Mouse (Mus musculus) heart, postnatal 4 days (tissue): Measurements from ENCODE around the gene Apobec4. TPM values are rescaled to one million over a fixed set of nuclear protein-coding genes. Genes with fewer than 3 reads are reported as not detected.
"Not testable (repeated sequence)": the region's sequence is repeated elsewhere in the genome, so short reads cannot be mapped to it uniquely, and the experiment has no call there.

Experiments used
- DNase-seq: peaks from one replicate; pipeline ENCODE4 v3.0.0; 2021
- total RNA-seq, 2 experiments: library from RNA; stranded (reverse); gene quantifications; 2 replicates each; pipeline ENCODE4 v1.2.3; 2021

Gene Apobec4
- total RNA-seq, 2 experiments from 2014 or later, result not detected

DNA sequence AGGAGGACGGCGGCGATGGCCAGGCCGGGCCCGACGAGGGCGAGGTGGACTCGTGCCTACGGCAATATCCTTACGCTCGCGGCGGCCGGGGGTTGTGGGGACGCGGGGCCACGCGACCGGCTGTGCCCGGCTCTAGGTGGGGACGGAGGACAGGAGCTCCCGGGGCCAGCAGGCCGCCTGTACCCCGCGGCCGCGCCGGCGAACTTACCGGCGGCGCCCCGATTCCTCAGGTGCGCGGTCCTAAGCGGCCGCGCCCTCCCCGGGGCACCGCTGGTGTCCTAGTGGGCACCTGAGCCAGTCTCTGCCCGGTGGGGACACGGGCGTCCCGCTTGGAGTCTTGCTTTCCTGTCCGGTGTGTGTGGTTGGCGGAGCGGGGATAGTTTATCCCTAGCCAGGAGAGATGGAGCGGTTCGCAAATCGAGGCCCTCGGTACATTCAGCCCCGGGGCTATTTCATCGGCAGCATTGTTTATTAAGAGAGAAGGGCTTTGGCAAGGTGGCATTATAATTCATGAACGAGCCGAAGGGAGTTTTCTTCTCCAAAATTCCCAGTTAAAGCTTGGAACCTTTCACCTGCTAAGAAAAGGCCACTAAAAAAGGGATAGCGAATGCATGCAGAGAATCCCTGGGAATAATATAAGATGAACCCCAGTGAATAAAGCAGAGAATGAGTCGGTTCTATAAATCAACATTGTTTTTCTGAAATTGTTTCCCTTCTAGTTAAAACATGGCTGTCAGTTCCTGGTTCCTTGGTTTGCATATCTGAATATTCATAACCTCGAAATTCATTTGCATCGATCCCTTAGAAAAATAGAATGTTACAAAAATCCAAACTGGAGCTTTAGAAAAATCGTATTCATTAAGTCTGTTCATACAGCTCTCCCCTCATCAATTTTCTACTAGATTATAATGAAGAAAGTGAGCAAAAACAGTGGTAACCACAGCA is 16.7 kb downstream of the Apobec4 start:
- no peak for DNase-seq

DNA sequence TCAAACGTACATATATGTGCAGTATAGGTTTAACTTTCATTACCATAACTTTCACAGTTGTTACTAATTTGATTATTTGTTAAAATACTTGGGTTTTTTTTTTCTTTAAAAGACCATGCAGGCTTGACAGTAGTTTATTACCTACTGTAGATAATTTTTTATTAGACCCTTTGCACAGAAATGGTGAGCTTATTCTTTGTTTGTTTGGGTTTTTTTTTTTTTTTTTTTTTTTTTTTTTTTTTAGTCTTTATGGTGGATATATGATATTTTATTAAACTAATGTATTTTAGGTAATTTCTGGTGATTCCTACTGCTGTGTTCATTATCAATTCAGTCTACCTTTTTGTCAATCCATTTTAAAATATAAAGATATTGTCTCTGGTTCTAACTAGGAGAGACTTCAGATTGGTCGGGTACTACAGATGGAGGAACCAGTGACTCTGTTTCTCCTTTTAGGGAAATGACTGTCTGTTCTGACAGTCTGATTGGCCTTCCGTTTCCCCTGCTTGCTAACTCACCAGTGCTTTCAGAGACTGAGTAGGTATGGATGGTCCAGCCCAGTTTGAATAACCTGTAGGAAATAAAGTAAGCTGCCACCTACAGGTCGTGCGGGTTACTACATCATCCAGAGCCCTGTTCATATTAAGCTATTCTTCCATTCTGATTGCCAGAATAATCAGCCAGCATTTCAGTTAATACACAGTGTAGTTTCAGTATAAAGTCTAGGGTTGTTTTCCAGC is 17.6 kb downstream of the Apobec4 start:
- DNase-seq, result peak; percentile 91

DNA sequence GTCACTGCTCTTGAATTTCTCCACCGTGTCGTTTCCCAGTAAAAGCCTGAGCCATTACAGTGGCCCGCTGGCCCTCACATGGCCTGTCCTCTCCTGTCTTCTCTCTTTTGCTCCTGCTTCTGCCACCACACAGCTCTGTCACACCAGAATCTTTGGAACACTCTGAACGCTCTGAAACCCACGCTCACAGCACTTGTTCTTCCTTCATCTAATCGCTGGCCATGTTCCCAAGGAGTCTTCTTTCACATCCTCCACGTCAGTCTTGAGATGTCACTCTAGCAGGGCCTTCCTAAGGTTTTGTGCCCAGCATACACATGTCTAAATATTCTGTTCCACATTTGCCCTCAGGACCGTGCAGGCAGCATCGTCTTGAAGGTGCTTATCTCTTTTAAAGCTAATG is 20.7 kb downstream of the Apobec4 start:
- no peak for DNase-seq

DNA sequence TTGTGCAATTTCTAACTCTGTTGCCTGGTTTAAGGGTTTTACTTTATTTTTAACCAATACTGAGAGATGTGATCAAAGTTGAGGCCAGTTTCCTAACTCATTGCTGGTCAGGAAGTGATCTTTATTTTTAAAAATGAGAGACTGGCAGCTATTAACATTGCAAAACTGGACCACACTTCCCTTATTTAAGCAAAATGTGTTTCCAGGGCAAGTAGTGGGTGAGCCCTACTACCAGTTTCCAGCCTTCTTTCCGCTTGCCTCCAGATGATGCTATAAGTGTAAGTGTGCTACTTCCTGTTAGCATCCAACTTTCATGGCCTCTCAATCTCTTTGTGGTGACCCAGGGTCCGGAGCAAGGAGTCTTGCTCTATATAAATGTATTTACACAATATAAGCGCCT is 24.2 kb downstream of the Apobec4 start:
- DNase-seq, result not testable (repeated sequence)

DNA sequence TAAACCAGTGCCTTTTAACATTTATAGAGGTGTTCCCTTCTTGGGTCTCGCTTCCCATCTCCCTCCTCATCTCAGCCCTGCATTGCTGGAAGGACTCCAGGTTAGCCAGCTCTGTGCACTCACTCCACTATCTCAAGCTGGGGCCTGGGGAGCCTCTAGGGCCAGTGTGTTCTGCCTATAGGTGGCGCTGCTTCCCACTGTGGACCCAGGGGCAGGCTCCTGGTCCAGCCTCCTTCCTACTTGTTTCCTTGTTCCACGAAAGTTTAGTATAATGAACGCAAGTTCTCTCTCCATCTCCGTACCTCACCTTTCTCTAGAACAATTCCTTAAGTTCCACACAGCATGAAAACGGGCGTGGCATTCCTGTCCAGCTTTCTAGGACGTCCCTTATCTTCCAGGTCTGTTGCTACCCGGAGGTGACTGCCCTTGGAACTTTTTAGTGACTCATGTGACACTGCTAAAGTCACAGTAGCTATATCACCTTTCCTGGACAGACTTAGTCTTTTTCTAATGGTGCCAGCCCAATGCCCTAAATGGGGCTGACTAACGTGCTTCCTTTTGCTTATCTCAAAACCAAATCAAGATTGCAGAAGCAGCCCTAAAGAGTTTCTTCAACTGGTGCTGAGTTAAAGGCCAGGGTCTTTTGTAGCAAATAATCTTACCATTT is 28.9 kb downstream of the Apobec4 start:
- DNase-seq, result peak; percentile 84

DNA sequence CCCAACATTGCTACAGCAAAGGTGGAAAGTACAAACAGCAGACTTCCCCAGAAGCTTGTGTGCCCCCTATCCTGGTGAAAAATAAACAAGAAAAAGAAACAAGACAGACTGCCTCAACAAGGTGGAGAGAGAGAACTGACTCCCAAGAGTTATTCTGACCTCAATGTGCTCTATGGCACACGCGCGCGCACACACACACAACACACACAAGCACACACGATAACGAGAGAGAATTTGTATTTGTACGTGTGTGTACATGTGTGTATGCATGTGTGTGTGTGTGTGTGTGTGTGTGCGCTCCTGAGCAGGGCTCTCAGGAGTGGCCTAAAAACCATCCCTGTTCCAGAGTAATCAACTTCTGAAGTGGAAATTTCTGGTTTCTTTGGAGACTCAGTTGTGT is 34.3 kb downstream of the Apobec4 start:
- DNase-seq, result no peak

DNA sequence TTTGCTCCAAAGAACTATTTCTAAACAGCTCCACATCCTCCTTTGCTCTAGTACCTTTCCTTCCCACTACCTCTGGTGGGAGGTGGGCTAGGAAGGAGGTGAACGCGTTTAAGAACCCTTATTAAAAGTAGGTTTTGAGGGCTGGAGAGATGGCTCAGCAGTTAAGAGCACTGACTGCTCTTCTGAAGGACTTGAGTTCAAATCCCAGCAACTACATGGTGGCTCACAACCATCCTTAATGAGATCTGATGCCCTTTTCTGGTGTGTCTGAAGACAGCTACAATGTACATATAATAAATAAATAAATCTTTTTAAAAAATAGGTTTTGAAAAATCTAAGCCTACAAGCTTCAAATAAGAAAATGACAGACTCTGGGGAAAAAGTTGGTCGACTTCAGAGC is 35.1 kb downstream of the Apobec4 start:
- DNase-seq, result not testable (repeated sequence)

DNA sequence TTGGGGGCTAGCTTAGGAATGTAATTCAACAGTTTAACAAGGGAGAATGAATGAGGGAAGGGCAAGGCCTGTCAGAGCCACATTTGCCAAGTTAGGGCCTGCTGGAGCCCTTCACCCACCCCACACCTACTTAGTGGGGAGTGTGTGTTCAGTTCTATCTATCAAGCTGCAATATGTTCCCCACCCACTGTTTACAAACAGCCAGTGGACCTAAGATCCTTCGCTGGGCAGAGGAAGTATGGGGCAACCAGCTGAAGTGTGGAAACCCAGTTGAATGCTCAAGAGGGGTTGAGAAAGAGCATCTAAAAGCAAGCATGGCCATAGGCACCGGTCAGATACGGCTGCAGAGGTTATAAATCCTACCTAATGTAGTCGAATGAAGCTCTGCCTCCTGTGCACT is 36.6 kb downstream of the Apobec4 start:
- DNase-seq, result no peak

DNA sequence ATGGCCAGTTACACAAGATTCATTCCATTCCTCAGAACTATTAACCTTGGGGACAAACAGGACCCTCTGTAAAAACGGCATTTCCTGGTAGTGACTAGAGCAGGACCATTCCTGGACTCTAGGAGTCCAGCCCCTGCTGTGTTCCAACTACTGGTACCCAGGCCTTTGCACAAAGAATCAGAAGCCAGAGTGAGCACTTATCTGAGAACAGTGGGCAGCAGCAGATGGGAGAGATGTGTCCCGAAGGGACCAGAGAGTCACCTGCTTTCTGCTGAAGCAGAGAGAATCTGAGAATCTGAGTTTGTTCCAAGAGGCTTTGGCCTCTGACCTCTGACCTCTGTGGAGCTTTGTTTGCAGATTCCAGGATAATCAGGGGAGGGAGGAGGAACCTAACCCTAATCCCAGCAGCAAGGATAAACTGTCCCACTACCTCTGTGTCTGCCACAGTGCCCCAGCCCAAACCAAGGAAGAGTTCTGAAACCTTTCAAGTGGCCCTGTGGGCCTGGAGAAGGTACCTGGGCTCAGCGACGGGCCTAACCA is 37.8 kb downstream of the Apobec4 start:
- no peak for DNase-seq

DNA sequence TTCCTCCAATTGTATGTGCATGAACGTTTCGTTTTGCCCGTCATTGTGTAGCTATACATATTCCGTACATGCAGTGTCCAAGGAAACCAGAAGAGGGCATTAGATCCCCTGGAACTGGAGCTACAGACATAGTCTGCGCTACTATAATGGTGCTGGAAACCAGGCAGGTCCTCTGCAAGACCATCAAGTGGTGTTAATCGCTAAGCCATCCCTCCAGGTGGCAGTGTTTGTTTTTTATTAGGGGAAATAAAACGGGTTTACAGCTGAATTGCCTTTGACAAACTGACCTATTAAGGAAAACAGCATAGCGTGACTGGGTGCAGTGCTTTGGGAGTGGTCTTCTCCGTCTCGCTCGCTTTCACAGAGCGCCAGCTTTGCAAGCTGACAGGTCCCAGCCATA is 39.9 kb downstream of the Apobec4 start:
- peak; percentile 57 for DNase-seq

DNA sequence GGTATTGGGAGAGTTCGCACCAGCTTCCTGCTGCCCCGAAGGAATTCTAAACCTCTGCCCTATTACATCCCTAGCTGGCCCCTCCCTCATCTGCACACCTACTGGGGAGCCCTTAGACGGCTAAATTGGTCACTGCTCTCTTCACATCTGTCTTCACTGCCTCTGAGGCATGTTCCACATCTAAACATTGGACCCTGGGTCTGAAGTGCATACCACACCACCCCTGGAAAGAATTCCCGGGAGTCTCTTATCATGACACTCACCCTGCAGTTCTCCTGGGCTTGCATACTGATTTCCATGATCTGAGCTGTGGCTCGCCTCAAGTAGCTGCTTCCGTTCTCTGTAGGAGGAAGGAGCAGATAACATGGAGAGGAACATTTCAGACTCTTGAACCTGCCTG is 40.5 kb downstream of the Apobec4 start:
- DNase-seq, result no peak

DNA sequence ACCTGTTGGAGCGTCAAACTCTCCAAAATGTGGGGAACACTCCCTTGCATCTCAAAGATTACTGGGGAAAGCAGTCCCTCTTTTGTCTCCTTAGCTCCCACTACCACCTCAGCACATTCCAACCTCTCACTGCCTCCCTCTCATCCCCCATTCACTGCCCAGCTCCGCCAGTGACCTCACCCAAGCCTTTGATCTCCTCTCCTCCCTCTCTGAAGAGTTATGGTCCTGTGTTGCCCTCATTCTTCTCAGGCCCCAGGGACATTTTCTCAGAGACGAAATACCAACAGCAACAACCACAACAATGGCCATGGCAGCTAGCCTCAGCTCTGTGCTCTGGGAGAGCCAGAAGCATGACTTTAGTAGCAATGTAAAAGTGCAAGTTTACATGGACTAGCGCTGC is 40.9 kb downstream of the Apobec4 start:
- DNase-seq, result no peak

DNA sequence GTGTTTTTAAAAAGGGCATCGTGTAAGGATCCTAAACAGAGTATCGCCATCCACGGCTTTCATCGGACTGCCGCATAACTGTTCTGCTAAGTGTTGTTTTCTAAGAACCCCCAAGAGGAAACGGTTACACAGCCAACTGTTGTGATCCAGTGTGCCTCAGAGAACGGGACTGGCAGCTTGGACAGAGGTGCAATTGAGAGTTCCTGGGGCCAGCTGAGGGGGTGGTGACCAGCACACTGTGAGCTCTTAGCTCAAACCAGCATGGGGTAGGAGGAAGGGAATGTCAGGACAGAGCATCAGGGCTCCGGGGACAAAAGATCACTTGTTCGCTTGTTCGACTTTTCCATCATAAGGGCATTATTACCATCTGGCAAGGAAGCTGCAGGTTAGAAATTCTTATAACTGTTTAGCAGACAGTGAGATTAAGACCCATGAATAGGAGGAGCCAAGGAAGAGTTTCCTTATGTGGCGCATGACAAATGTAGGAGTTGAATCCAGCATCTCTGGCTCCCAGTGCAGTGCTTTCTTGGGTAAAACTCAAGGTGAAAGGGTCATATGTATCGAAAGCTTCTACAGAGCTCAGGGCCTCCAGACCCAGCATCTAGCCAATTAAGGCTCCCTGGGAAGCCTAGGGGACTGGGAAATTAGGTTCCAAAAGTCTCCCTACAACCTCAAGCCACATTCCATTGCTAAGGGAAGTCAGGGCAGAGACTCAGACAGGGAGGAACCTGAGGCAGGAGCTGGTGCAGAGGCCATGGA is 42.6 kb downstream of the Apobec4 start:
- DNase-seq, result no peak

DNA sequence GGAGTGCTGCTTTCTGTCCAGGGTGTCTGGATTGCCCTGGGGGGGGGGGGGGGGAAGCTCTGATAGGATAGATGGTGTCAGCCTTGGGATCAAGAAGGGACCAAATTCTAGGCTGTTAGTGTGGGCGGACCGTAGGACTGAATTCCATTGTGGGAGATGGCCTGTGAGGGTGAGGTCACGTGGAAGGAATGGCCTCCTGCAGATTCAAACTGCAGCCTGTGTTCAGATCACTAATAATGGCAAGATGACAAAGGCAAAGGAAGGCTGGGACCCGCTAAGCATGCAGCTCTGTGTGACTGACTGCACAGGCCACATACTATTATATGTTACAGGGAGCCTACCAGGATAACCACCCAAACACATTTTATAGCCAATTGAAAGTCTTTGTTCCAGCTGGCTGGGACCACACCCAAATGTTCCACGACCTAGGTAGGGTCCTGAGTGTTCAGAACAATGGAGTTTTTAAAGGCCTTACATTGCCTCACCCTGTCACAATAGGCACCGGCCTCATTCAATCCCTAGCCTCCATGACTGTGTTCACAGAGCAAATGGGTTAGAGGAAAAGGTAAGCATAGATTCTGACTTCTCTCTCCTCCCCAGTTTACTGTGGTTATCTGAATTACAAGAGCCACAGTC is 43.3 kb downstream of the Apobec4 start:
- no peak for DNase-seq

DNA sequence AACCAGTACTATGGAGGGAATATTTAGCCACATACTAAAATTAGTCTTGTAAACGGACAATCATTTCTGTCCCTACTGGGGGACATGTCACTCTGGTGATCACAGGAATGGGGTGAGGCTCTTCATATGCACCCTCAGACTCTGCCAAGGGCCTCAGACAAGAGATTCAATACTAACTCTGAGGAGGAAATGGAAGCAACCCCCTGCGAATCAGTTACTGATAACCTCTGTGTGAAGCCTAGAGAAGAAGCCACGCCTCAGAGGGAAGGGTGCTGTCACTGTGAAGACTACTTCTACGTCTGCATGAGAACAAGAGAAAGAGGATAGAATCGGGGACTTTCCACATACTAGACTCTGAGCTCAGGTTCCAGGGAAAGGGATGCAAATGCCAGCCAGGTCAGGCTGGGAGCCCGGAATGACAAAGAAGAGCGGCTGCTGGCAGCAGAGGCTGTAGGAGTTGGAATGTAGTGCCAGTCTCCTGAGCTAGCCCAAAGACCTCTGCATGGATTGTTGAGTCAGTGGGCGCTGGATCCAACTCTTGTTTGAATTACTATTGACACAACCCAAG is 45.4 kb downstream of the Apobec4 start:
- no peak for DNase-seq

DNA sequence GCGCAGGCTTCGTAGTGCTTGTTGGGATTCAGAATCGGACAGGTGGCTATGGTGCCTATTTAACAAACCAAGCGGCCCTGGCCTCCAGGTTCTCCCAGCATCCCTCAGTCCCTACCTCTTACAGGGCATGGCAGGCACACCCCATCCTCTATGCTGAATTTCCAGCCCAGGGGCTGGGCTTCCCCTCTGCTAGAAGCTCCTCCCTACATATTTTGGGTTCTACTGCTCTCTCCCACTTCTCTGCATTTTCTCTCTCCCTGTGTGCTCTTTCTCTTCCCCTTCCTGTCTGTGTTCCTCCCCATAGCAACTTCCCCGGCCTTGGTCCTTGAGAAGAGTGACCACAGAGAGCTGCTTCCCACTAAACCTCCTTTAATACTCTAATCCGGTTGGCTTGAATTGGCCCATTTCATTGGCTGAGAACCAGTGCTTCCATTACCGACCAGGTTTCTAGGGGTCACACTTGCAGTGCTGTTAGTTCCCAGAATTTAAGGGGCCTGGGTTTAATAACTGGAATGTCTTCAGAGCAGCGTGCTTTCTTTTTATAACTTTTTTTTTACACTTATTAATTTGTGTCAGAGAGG is 46.4 kb downstream of the Apobec4 start:
- no peak for DNase-seq

DNA sequence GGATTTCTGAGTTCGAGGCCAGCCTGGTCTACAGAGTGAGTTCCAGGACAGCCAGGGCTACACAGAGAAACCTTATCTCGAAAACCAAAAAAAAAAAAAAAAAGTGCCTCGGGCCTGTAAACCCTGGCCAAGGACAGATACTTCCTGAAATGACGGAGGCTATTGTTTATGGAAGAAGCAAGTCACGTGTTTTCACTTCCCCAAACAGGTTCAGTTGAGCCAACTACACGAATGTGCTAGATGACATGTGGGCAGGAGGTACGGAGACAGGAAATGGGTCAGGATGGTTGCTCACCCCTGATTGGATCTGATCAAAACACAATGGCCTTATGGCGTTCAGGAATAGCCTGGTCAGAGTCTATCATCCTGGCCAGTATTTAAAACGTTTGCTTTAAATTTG is 47.8 kb downstream of the Apobec4 start:
- DNase-seq, result no peak

DNA sequence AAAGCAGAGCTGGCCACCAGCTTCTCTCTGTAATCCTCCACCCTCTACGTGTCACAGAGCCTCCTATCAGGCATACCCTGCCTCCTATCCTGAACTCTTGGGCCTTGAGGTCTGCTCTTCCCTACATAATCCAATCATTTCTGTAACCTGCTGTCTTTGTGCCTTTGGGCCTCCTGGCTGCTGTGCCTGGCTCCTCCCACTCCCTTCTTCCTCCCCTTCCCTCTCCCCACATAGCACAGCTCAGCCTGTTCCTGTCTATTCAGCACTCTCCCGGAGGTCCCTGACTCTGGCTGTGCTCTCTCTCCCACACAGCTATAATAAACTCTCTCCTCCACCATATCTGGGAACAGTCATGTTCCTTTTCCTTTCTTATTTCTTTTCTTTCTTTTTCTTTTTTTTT is 49.5 kb downstream of the Apobec4 start, which contains the start of gene Ncf2:
Gene Ncf2 (plus strand): TSS at position 298 of the 400 bp plus-strand sequence.
- DNase-seq, result peak; percentile 31

DNA sequence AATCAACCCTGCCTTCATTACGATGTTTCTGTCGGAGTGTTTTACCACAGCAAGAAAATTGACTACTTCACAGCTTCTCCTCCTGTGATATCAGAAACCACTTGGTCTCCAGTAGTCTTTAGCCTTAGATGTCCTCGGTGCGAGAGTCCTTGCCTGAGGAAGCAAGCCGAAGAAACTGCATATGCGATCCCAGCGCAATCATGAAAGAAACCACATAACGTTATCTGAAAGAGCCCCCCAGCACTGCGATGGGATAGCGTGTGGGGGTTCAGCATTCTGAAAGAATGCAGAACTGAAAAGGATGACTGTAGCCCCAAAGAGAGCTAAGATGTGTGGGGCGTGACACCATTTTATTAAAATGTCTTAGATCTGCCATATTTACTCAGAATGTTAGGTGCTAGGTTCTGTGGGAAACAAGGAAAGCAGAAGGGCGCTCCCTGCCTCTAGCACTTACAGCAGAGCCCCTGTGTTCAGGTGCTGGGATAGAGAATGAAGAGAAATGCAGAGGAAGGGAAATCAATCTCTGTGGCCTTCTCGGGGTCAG is 50.4 kb downstream of the Apobec4 start:
- no peak for DNase-seq

DNA sequence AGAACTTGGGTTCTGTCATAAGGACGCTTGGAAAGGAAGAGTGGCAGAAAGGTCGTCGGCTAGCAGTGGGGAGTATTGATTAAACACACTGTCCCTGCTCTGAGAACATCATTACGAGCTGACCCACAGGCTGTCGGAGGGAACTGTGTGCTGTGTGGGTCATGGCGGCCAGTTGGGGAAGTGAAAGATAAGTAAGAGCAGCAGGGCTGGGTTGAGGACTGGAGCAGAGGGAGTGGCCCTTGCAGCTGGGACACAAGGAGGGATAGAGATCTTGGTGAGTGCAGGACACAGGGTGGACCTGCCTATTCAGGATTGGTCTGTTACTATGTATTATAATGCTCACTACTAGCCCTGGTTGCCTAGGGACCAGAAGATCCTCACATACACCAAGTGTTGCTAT is 54.6 kb downstream of the Apobec4 start:
- no peak for DNase-seq
